In genomic region chr1:152089526-152089925, GRCm38 (mm10) we compare ENCODE assay signal across 7 mouse cellular contexts. TPM values are rescaled to one million over a fixed set of nuclear protein-coding genes. Genes with fewer than 3 reads are reported as not detected.
A peak's percentile ranks its signal among the peaks of the same experiment; 100 is the strongest.
DNase-seq lines count a peak whose midpoint lies in the region; ATAC-seq and TF ChIP-seq lines count a peak whose summit lies in the region.

No protein-coding gene starts in this region.

- peak overlapping the region; percentile 53; the same call in 1 of the 2 replicates for H3K27ac ChIP-seq in bone marrow, adult 2 months (ENCODE audit: control insufficient read depth, insufficient read depth, low read depth, low read length, poor library complexity)
- peak overlapping the region; percentile 96 for H3K27ac ChIP-seq in hindbrain, embryonic 16.5 days (ENCODE audit: low read depth, low read length)
- H3K27ac ChIP-seq in midbrain, embryonic 10.5 days (replicated peaks), result peak overlapping the region; percentile 98
- H3K27ac ChIP-seq in small intestine, adult 2 months (ENCODE audit: insufficient read depth, low read depth, low read length), result peak overlapping the region; percentile 28; the same call in 1 of the 2 replicates

- peak; percentile 45 for ATAC-seq in frontal cortex, adult (ENCODE audit: low TSS enrichment)
- peak; percentile 46 for ATAC-seq in hindbrain, embryonic 16.5 days

- intact Hi-C loops in left cerebral cortex, postnatal 25 days (cut with DNase I), result loop anchor here (2.0 to 10.0 kb wide), 4 partner anchors 42 to 279 kb away; no protein-coding TSS in a partner anchor

- TF ChIP-seq POLR2A in bone marrow, adult 2 months (IDR thresholded peaks at IDR 0.05; ENCODE audit: borderline replicate concordance, control insufficient read depth, low read depth, low read length), result no peak
- TF ChIP-seq POLR2A in small intestine, adult 2 months (IDR thresholded peaks at IDR 0.05; ENCODE audit: low read depth, low read length), result no peak

- peak overlapping the region; percentile 95 for H3K9ac ChIP-seq in hindbrain, embryonic 16.5 days (ENCODE audit: low read depth, low read length)

- no peaks in the 10 kb centered on the region for H3K27me3 ChIP-seq in hindbrain, embryonic 16.5 days (replicated peaks; ENCODE audit: control insufficient read depth, insufficient read depth, low read length)
- H3K27me3 ChIP-seq in midbrain, embryonic 10.5 days (ENCODE audit: low read depth, poor library complexity, severe bottlenecking), result no peaks in the 10 kb centered on the region
- H3K27me3 ChIP-seq in small intestine, adult 2 months (ENCODE audit: control insufficient read depth, insufficient read depth, low read length), result 0 out of 2 replicates have a peak, but pooled peaks cover 2% of the 10 kb centered on the region

- peak; percentile 41 for DNase-seq in MN1 (ENCODE audit: low spot score)
- DNase-seq in left cerebral cortex, postnatal 25 days (ENCODE audit: low spot score in 2 of 2), result peak; percentile 58 to 67
- DNase-seq in midbrain, embryonic 10.5 days (ENCODE audit: low spot score), result peak; percentile 66

- 0% methylated on average over 24 of the region's 25 CpGs for WGBS in bone marrow, adult 2 months
- WGBS in hindbrain, embryonic 16.5 days, result 0% methylated on average over 11 of the region's 25 CpGs
- 0% methylated on average over 25 of the region's 25 CpGs for WGBS in midbrain, embryonic 10.5 days
- WGBS in small intestine, adult 2 months, result 1% methylated on average over 24 of the region's 25 CpGs

- peak overlapping the region; percentile 70 for H3K4me2 ChIP-seq in hindbrain, embryonic 16.5 days (ENCODE audit: low read length)

- H3K4me1 ChIP-seq in bone marrow, adult 2 months (ENCODE audit: control insufficient read depth, insufficient read depth, low read length), result no peaks in the 10 kb centered on the region
- H3K4me1 ChIP-seq in hindbrain, embryonic 16.5 days (ENCODE audit: control insufficient read depth, insufficient read depth, low read depth, low read length), result peaks cover 45% of the 10 kb centered on the region
- peaks cover 62% of the 10 kb centered on the region for H3K4me1 ChIP-seq in midbrain, embryonic 10.5 days
- peaks cover 6% of the 10 kb centered on the region; the same call in 1 of the 2 replicates for H3K4me1 ChIP-seq in small intestine, adult 2 months (ENCODE audit: control insufficient read depth, insufficient read depth, insufficient read length, low read length)

- no peak for TF ChIP-seq CTCF in bone marrow, adult 2 months (IDR thresholded peaks at IDR 0.05; ENCODE audit: control insufficient read depth, insufficient read depth, low read length)
- TF ChIP-seq CTCF in small intestine, adult 2 months (IDR thresholded peaks at IDR 0.05; ENCODE audit: extremely low read depth, insufficient read length, insufficient replicate concordance, low read depth, low read length), result no peak

- H3K36me3 ChIP-seq in hindbrain, embryonic 16.5 days (ENCODE audit: control insufficient read depth, insufficient read depth, low read length), result no peaks in the 10 kb centered on the region
- no peaks in the 10 kb centered on the region for H3K36me3 ChIP-seq in midbrain, embryonic 10.5 days
- no peaks in the 10 kb centered on the region for H3K36me3 ChIP-seq in small intestine, adult 2 months (ENCODE audit: control insufficient read depth, insufficient read depth, low read length)

- H3K4me3 ChIP-seq in bone marrow, adult 2 months (replicated peaks; ENCODE audit: control insufficient read depth, low read depth, low read length), result peak overlapping the region; percentile 76
- H3K4me3 ChIP-seq in hindbrain, embryonic 16.5 days (ENCODE audit: low read length), result peak overlapping the region; percentile 87
- H3K4me3 ChIP-seq in midbrain, embryonic 10.5 days, result peak overlapping the region; percentile 93
- H3K4me3 ChIP-seq in small intestine, adult 2 months (ENCODE audit: low read depth, low read length), result peak overlapping the region; percentile 80

- no peaks in the 10 kb centered on the region for H3K9me3 ChIP-seq in hindbrain, embryonic 16.5 days (ENCODE audit: control insufficient read depth, low read length)
- no peaks in the 10 kb centered on the region for H3K9me3 ChIP-seq in midbrain, embryonic 10.5 days (replicated peaks)

RNA-seq across cellular contexts. Expression of gene 1700025G04Rik, which starts 0.4 kb away (rescaled TPM):
- polyA plus RNA-seq in bone marrow, adult 2 months (2011; ENCODE audit: insufficient read depth, insufficient read length, low replicate concordance, missing spikeins), result 0.92 and 1.8 TPM in 2 replicates
- 24.9 TPM in 2 replicates for polyA plus RNA-seq in hindbrain, embryonic 16.5 days (2015; fragmentation: Nextera tagmentation; extraction: Ambion mirVana)
- 10 to 100 TPM; 75.9 to 85.4 TPM for total RNA-seq in left cerebral cortex, postnatal 25 days (2021)
- 17.6 and 20.5 TPM in 2 replicates for polyA plus RNA-seq in midbrain, embryonic 10.5 days (2016; fragmentation: Nextera tagmentation; extraction: Ambion mirVana)
- 0.47 and 1.8 TPM in 2 replicates for polyA plus RNA-seq in small intestine, adult 2 months (2012; rRNA removed)

Comparison
In these comparisons a context has a peak if more than half of its experiments do, and no peak if none do; other contexts are left out.
1. Peak in every context shown above with its lines: DNase-seq, ATAC-seq, H3K4me3 ChIP-seq and H3K27ac ChIP-seq.
2. H3K27ac ChIP-seq: peak in every context shown above with its lines; median percentile 98 in midbrain, embryonic 10.5 days; 96 in hindbrain, embryonic 16.5 days; 53 in bone marrow, adult 2 months; 28 in small intestine, adult 2 months.